Mouse (Mus musculus) gastrocnemius, adult 2 months (tissue): ENCODE results near the gene Gng3. TPM values are rescaled to one million over a fixed set of nuclear protein-coding genes. Genes with fewer than 3 reads are reported as not detected.

Experiments used
- DNase-seq: peaks from one replicate; pipeline ENCODE4 v3.0.0; 2022
- H3K27ac ChIP-seq: fragments of 200-600 bp; 2 replicates; pipeline ENCODE4 v1.8.1; 2022; ENCODE audit warnings: mild to moderate bottlenecking
- H3K4me3 ChIP-seq: fragments of 200-600 bp; 2 replicates; pipeline ENCODE4 v1.8.1; 2022; ENCODE audit warnings: mild to moderate bottlenecking, moderate library complexity
- CTCF ChIP-seq: fragments of 200-600 bp; IDR thresholded peaks from 2 replicates; pipeline ENCODE4 v1.8.1; 2022; ENCODE audit warnings: antibody characterized with exemption, mild to moderate bottlenecking, moderate library complexity
- intact Hi-C: fragments of 180-260 bp; cut with DNase I; formaldehyde crosslinking; loops from one replicate; pipeline ENCODE4 v1.15.1; 2025
- microRNA-seq: library from miRNA; unstranded; fragments of <30 nt; microRNA quantifications from one replicate; pipeline ENCODE4 v1.2.0, GENCODE M21; 2021
- total RNA-seq, 2 experiments: library from RNA; stranded (reverse); gene quantifications; 2 replicates each; pipeline ENCODE4 v1.2.3; 2021

The Gng3 gene
- total RNA-seq, 2 experiments from 2014 or later = not detected

- no peak for DNase-seq
- intact Hi-C loops = loop anchor here (2.0 kb wide), 2 partner anchors 16 to 96 kb away; partner anchors contain the start of genes Slc3a2 and Zbtb3
- H3K27ac ChIP-seq = peak overlapping the region; percentile 100
- TF ChIP-seq CTCF = no peak
- H3K4me3 ChIP-seq = peak overlapping the region; percentile 86
Measured at GRCm38 (mm10) chr19:8818301-8818798, 20.6 kb downstream of the Gng3 start.

- intact Hi-C loops = no loop called here
- no peak overlapping the region for H3K4me3 ChIP-seq
- no peak for TF ChIP-seq CTCF
- no peak overlapping the region for H3K27ac ChIP-seq
- no peak for DNase-seq
Measured at GRCm38 (mm10) chr19:8817001-8817400, 22.0 kb downstream of the Gng3 start.

- Histone ChIP-seq H3K27ac (no peak overlapping the region), H3K4me3 (no peak overlapping the region)
- TF ChIP-seq CTCF = no peak
- no peak for DNase-seq
- intact Hi-C loops = no loop called here
Measured at GRCm38 (mm10) chr19:8815812-8816211, 23.2 kb downstream of the Gng3 start.

- intact Hi-C loops = no loop called here
- no peak for DNase-seq
- no peak overlapping the region for H3K27ac ChIP-seq
- TF ChIP-seq CTCF = no peak
- H3K4me3 ChIP-seq = no peak overlapping the region
Measured at GRCm38 (mm10) chr19:8806810-8807209, 32.2 kb downstream of the Gng3 start.

- intact Hi-C loops = loop anchor here (2.0 kb wide), 1 partner anchor 15 kb away; the partner anchor contains the start of gene Ttc9c
- TF ChIP-seq CTCF = no peak
- H3K27ac ChIP-seq = no peak overlapping the region
- DNase-seq = no peak
- H3K4me3 ChIP-seq = no peak overlapping the region
Measured at GRCm38 (mm10) chr19:8803879-8804660, 34.9 kb downstream of the Gng3 start.

DNA sequence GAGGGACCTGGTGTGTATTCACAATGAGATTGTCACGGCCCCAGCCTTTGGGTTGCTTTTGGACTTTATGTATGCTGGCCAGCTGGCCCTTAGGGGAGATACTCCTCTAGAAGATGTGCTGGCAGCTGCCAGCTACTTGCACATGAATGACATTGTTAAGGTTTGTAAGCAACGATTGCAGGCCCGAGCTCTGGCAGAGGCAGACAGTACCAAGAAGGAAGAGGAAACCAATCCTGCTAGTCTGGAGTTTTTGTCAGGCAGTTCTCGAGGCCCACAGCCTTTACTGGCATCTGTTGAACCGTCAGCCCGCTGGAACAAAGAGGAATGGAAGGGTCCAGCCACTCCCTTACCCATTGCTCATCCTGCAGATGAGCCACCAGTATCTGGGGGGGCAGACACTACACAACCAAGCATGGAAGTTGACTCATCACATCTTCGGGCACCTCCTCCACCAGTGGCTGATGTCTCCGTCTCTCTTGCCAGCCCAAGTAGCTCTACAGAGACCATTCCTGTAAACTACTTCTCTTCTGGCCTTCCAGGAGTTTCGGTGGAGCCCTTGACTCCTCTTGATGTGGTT is 35.7 kb downstream of the Gng3 start:
- intact Hi-C loops = loop anchor here (2.0 kb wide), 1 partner anchor 16 kb away; the partner anchor contains the start of gene Ttc9c
- peak overlapping the region; percentile 86 for H3K4me3 ChIP-seq
- no peak for DNase-seq
- no peak for TF ChIP-seq CTCF
- peak overlapping the region; percentile 93 for H3K27ac ChIP-seq

DNA sequence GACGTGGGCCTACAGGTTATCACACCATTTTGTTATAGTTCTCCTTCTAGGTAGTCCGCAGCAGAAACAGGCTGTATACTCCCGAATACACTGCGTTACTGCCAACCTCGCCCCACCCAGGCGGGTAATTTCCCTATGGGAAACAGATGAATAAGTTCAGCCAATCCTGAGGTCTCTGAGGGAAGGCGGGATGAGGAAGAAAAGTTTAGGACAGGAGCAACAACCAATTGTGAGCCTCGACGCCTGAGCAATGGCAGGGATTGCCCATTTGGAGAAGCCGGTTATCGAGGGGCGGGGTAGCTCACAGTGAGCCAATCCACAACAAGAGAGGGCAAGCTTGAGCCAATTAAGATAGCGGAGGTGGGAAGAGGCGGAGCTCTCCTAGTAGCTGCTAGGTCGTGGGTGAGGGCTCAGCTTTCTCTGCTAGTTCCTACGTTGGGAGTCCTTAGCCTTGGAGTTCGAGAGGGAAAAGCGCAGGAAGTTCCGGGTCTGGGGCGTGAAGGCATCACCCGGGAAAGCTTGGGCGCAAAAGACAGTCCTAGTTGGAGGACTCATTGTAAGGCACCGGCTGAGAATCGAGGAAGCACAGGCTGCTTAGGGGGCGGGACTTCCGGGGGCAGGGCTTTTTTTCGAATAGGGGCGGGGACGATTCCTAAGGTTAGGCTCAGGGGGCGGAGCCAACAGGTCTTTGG is 36.7 kb downstream of the Gng3 start, which contains the start of gene Zbtb3:
Gene Zbtb3 (plus strand): TSS at position 426 of the 692 bp plus-strand sequence.
- DNase-seq = peak; percentile 95
- intact Hi-C loops = loop anchor here (2.0 kb wide), 1 partner anchor 17 kb away; the partner anchor contains the start of gene Ttc9c
- peak within 1 kb of the TSS; percentile 93 for H3K27ac ChIP-seq
- H3K4me3 ChIP-seq = peak within 1 kb of the TSS; percentile 86
- TF ChIP-seq CTCF = no peak

DNA sequence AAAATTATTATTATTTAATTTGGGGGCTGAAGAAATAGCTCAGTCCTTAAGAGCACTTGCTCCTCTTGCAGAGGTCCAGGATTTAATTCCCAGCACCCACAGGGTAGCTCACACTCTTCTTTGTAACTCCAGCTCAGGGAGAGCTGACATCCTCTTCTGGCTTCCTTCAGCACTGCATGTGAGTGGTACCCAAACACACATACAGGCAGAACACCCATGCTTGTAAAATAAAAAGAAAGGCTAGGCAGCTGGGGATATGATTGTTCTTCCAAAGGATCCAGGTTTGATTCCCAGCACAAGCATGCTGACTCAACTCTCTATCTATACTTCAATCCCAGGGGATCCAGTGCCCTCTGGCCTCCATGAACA is 40.1 kb downstream of the Gng3 start:
- intact Hi-C loops = no loop called here
- Histone ChIP-seq H3K27ac (peak overlapping the region; percentile 87), H3K4me3 (peak overlapping the region; percentile 94)
- TF ChIP-seq CTCF = no peak
- no peak for DNase-seq

GRCm38 (mm10) chr19:8798264-8798946 is 40.6 kb downstream of the Gng3 start, which contains the start of gene Polr2g:
Gene Polr2g (minus strand): TSS chr19:8798577.
- peak within 1 kb of the TSS; percentile 94 for H3K4me3 ChIP-seq
- no peak for TF ChIP-seq CTCF
- H3K27ac ChIP-seq = peak within 1 kb of the TSS; percentile 87
- intact Hi-C loops = no loop called here
- peak; percentile 92 for DNase-seq

GRCm38 (mm10) chr19:8790171-8790570 is 48.8 kb downstream of the Gng3 start:
- no peak for TF ChIP-seq CTCF
- Histone ChIP-seq H3K27ac (no peak overlapping the region), H3K4me3 (no peak overlapping the region)
- intact Hi-C loops = no loop called here
- no peak for DNase-seq

DNA sequence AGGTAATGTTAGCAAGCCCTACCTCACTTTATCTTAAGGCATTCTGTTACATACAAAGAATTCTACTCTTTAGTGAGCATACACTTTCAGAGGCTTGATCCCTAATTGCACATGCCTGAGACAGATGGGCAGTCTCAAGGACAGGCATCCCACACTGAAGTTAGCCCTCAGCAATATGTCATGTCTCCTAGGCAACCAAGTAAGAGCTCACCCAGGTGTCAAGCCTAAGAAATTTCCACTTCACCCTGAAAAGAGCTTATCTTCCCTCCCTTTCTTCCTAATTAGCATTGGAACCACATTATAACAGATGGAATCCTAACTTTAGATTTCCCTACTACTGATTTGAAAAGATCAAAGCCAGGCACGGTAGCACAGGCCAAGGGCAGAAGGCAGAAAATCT is 49.8 kb downstream of the Gng3 start:
- Histone ChIP-seq H3K4me3 (no peak overlapping the region), H3K27ac (no peak overlapping the region)
- no peak for DNase-seq
- no peak for TF ChIP-seq CTCF
- intact Hi-C loops = no loop called here

- Histone ChIP-seq H3K27ac (no peak overlapping the region), H3K4me3 (no peak overlapping the region)
- no peak for DNase-seq
- intact Hi-C loops = no loop called here
- no peak for TF ChIP-seq CTCF
Measured at GRCm38 (mm10) chr19:8788521-8788920, 50.5 kb downstream of the Gng3 start.

Small RNAs within 50 kb of the gene (microRNA-seq; reads per million reads assigned to microRNA genes)
- not detected for gene Mir5136

Other genes with a start within 250 kb of the Gng3 start
- not detected for gene Slc22a8, start 247.9 kb downstream of the Gng3 start, total RNA-seq
- gene Slc22a6, start 221.2 kb downstream of the Gng3 start, total RNA-seq = not detected
- not detected for gene Chrm1, start 175.4 kb downstream of the Gng3 start, total RNA-seq
- gene Slc3a2, start 115.8 kb downstream of the Gng3 start, total RNA-seq = 10 to 100 TPM; 33.9 to 35.1 TPM
- gene Wdr74, start 103.4 kb downstream of the Gng3 start, total RNA-seq = 10 to 100 TPM; 15.4 to 16.4 TPM
- not detected for gene 1700092M07Rik, start 98.5 kb downstream of the Gng3 start, total RNA-seq
- gene Stx5a, start 97.8 kb downstream of the Gng3 start, total RNA-seq = 10 to 100 TPM; 20.8 to 22.1 TPM
- 10 to 100 TPM; 37.8 to 41.5 TPM for gene Nxf1, start 82.1 kb downstream of the Gng3 start, total RNA-seq
- gene Tmem223, start 68.2 kb downstream of the Gng3 start, total RNA-seq = 100 to 1,000 TPM in 1 of 2 experiments, 10 to 100 TPM in 1; 77.2 to 118 TPM
- 10 to 100 TPM in 1 of 2 experiments, 1 to 10 TPM in 1; 7.4 to 10.6 TPM for gene Tmem179b, start 64.7 kb downstream of the Gng3 start, total RNA-seq
- 1 to 10 TPM; 5.2 to 6.7 TPM for gene Taf6l, start 52.8 kb downstream of the Gng3 start, total RNA-seq
- gene Polr2g, start 40.6 kb downstream of the Gng3 start, total RNA-seq = 10 to 100 TPM; 35.6 to 42.6 TPM
- 1 to 10 TPM in 1 of 2 experiments, under 1 TPM in 1; 0.82 to 1.1 TPM for gene Zbtb3, start 36.6 kb downstream of the Gng3 start, total RNA-seq
- 10 to 100 TPM; 11.9 to 12.6 TPM for gene Ttc9c, start 19.9 kb downstream of the Gng3 start, total RNA-seq
- gene Hnrnpul2, start 19.2 kb downstream of the Gng3 start, total RNA-seq = 10 to 100 TPM; 40.1 to 49.4 TPM
- not detected for gene AC129217.1, start 9.4 kb downstream of the Gng3 start, total RNA-seq
- gene Bscl2, start 1.7 kb downstream of the Gng3 start, total RNA-seq = 10 to 100 TPM; 16.8 to 18.4 TPM
- gene Lrrn4cl, start 11.6 kb upstream of the Gng3 start, total RNA-seq = 1 to 10 TPM; 7.3 to 7.8 TPM
- 100 to 1,000 TPM; 199 to 235 TPM for gene Ubxn1, start 32.3 kb upstream of the Gng3 start, total RNA-seq
- 10 to 100 TPM; 57.7 to 59.0 TPM for gene Uqcc3, start 41.7 kb upstream of the Gng3 start, total RNA-seq
- gene Lbhd1, start 44.5 kb upstream of the Gng3 start, total RNA-seq = 1 to 10 TPM in 1 of 2 experiments, under 1 TPM in 1; 0.99 to 6.1 TPM
- gene Gm49403, start 44.7 kb upstream of the Gng3 start, total RNA-seq = not detected
- 10 to 100 TPM; 11.8 to 13.5 TPM for gene 1810009A15Rik, start 49.7 kb upstream of the Gng3 start, total RNA-seq
- 1 to 10 TPM in 1 of 2 experiments, under 1 TPM in 1; 0.61 to 5.3 TPM for gene Gm49416, start 49.7 kb upstream of the Gng3 start, total RNA-seq
- 10 to 100 TPM; 10.6 to 12.5 TPM for gene Ints5, start 53.8 kb upstream of the Gng3 start, total RNA-seq
- gene Ganab, start 58.9 kb upstream of the Gng3 start, total RNA-seq = 10 to 100 TPM; 21.6 to 26.4 TPM
- 10 to 100 TPM; 32.2 to 35.7 TPM for gene B3gat3, start 81.2 kb upstream of the Gng3 start, total RNA-seq
- gene Rom1, start 90.2 kb upstream of the Gng3 start, total RNA-seq = 1 to 10 TPM; 7.3 TPM
- 1 to 10 TPM; 3.4 to 6.2 TPM for gene Eml3, start 90.4 kb upstream of the Gng3 start, total RNA-seq
- 10 to 100 TPM; 23.5 to 27.2 TPM for gene Mta2, start 102.7 kb upstream of the Gng3 start, total RNA-seq
- gene Tut1, start 114.7 kb upstream of the Gng3 start, total RNA-seq = 10 to 100 TPM in 1 of 2 experiments, 1 to 10 TPM in 1; 7.9 to 10.4 TPM
- 100 to 1,000 TPM; 423 to 463 TPM for gene Eef1g, start 127.8 kb upstream of the Gng3 start, total RNA-seq
- 100 to 1,000 TPM; 212 to 217 TPM for gene Ahnak, start 150.1 kb upstream of the Gng3 start, total RNA-seq
- gene Scgb1a1, start 248.8 kb upstream of the Gng3 start, total RNA-seq = not detected